Mouse (Mus musculus) leukemia stem cell, adult 10-12 weeks (primary cell): ENCODE measurements around the gene Abhd15. TPM values are rescaled to one million over a fixed set of nuclear protein-coding genes. Genes with fewer than 3 reads are reported as not detected.

Source experiments
- polyA plus RNA-seq: library from polyadenylated mRNA; stranded (reverse); fragments of >175 nt; gene quantifications from 2 replicates; pipeline ENCODE4 v1.2.3, GENCODE M21; 2012; ENCODE audit warnings: low replicate concordance

Abhd15 gene
- 2.0 and 2.8 TPM in 2 replicates for polyA plus RNA-seq

GRCm38 (mm10) chr11:77514832-77515636 is at the start of gene Abhd15:
Gene Abhd15, plus strand, starts transcription at chr11:77515121.

GRCm38 (mm10) chr11:77489591-77490235 is 25.2 kb upstream of the Abhd15 start, which contains the start of gene Ankrd13b:
Gene Ankrd13b, minus strand, starts transcription at chr11:77489678.

GRCm38 (mm10) chr11:77493512-77494343 is 21.2 kb upstream of the Abhd15 start, which contains the start of gene Git1:
Gene Git1, plus strand, starts transcription at chr11:77493562.

DNA sequence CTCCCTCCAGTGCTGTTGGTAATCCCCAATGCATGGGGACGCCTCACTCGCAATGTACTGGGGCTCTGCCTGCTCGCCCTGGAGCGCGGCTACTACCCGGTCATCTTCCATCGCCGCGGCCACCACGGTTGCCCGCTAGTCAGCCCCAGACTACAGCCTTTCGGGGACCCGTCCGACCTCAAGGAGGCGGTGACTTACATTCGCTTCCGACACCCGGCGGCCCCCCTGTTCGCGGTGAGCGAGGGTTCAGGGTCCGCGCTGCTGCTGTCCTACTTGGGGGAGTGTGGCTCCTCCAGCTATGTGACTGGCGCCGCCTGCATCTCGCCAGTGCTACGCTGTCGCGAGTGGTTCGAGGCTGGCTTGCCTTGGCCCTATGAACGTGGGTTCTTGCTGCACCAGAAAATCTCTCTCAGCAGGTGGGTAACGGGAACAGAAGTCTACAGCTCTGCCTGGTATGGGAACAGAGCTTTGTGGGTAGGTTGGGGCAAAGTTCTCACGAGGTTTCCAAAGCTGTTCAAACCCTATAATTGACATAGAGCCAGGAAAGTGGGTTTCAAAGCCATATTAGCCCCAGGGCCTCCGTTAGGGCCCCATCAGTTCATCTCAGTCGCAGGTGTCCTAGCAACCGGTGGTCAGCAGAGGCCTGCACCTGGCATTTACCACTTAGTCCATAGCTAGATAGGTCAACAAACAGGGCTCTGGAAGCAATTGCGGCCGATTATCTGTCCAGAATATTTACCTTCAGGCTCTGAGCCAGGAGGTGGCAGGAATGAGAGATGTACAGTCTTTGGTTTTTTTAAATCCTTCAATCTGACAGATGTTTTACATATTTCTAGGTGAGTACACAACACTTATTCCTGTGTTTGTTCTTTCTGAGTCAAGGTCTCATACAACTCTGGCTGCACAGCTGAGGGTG is 974 bp downstream of the Abhd15 start, which contains the start of gene Trp53i13:
TSS of gene Trp53i13 (minus strand) at position 344 of the 916 bp plus-strand sequence.

DNA sequence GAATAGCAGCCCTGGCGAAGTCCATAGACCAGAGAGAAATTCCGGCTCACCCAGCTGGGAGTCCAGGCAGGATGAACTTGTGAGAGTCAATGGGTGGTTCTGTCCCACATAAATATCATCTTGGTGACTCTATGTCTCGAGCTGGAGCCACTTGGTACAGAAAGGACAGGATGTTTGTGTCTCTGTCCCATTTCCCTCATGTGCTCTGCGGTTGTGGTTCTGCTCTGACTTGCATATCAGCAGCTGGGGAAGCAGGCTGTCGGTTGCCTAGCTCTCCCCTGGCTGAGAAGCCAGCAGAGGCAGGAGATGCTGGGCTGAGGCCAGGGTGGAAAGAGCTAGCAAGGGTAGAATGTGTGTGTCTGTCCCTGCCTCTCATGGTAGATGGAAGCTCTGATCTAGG is 4.1 kb downstream of the Abhd15 start, which contains the start of gene Gm10392:
TSS of gene Gm10392 (minus strand) at position 156 of the 400 bp plus-strand sequence.

Other genes starting within 250 kb of the Abhd15 start
- gene Coro6, start 52.7 kb upstream of the Abhd15 start, polyA plus RNA-seq = not detected in 2 replicates
- 37.3 and 60.0 TPM in 2 replicates for gene Ankrd13b, start 25.4 kb upstream of the Abhd15 start, polyA plus RNA-seq
- 122 and 126 TPM in 2 replicates for gene Git1, start 21.6 kb upstream of the Abhd15 start, polyA plus RNA-seq
- 16.1 and 22.4 TPM in 2 replicates for gene Trp53i13, start 859 bp downstream of the Abhd15 start, polyA plus RNA-seq
- 0.10 TPM in 1 of 2 replicates, not detected in the other for gene Gm10392, start 4.1 kb downstream of the Abhd15 start, polyA plus RNA-seq
- gene Taok1, start 92.7 kb downstream of the Abhd15 start, polyA plus RNA-seq = 3.7 TPM in 2 replicates
- gene Nufip2, start 171.0 kb downstream of the Abhd15 start, polyA plus RNA-seq = 25.9 and 37.8 TPM in 2 replicates
- not detected in 2 replicates for gene Cryba1, start 210.2 kb downstream of the Abhd15 start, polyA plus RNA-seq
- 34.4 and 63.7 TPM in 2 replicates for gene Myo18a, start 248.1 kb downstream of the Abhd15 start, polyA plus RNA-seq